Mouse (Mus musculus) brain, embryonic 18.5 days (tissue): ENCODE measurements at regions not wholly inside any gene's neighbourhood (a gene's known extent, or its start where the extent isn't known, plus 50 kb on each side); places are given as distances from the start of the nearest gene placed in this dataset.

Source experiments
- DNase-seq: peaks from one replicate; pipeline ENCODE4 v3.0.0-alpha.2; 2012; ENCODE audit warnings: low read depth, low spot score

- peak; percentile 34 for DNase-seq
These were observed 77.8 kb downstream of the Rpia start for GRCm38 (mm10) chr6:70714239-70714638.

GRCm38 (mm10) chr6:70713665-70714064, 78.4 kb downstream of the Rpia start:
- DNase-seq, result no peak

- no peak for DNase-seq
These were observed 78.9 kb downstream of the Rpia start for GRCm38 (mm10) chr6:70713118-70713517.

DNA sequence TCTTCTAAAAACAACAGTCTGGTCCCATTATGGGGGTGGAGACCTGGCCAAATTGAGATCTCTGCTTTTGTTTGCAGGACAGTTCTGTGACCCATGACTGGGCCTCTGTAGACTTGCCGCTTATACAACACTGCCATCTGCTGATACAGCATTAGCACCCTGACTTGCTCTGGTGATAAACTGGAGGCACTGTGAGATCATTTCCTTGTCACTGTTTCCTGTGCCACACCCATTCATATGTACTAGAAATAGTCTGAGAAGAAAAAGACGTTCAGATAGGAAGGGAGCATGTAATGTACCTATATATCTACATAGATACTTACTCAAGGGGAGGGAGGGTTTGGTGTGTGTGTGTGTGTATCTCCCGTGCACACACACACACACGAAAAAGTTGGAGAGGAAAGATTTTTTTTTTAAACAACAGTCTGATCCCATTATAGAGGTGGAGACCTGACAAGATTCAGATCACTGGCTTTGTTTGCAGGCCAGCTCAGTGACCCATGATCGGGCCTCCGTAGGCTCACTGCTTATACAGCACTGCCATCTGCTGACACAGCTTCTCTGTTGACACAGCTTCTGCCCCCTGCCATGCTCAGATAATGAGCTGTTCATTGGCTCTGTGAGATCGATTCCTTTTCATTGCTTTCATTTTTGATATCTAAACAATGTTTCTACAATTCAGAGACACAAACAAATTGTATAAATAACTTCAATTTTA, 82.5 kb downstream of the Rpia start:
- no peak for DNase-seq

DNA sequence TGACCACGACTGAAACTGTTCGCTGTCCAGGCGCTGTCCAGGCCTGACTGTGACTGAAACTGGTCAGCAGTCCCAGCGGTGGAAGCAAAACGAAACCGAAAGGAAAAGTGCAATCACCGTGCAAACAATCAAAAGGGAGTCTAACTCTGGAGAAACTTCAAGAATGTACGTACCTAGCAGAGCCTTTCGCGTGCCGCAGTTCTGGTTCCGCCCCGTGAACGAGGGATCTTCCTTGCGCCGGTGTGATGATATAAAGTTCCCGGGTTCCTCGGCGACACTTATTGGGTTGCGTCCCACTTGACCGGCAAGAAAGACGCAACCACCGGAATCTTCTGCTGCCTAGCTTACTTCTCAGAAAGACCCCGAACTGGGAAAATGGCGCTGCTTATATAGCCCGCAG, 96.4 kb downstream of the Rpia start:
- no peak for DNase-seq
